Mouse (Mus musculus) neural tube, embryonic 13.5 days (tissue): Measurements from ENCODE around the gene Atp10a. TPM values are rescaled to one million over a fixed set of nuclear protein-coding genes. Genes with fewer than 3 reads are reported as not detected.

Experiments
- ATAC-seq: fragments of 200-750 bp; cut with Nextera tagmentation; 2 replicates; pipeline ENCODE4 v1.8.0; 2017; ENCODE audit warnings: low read depth, mild to moderate bottlenecking, moderate TSS enrichment, moderate library complexity
- H3K27ac ChIP-seq: fragments of 300-500 bp; sonication (generic); replicated peaks from 2 replicates; pipeline ENCODE4 v1.5.1; 2015; ENCODE audit warnings: moderate library complexity, mild to moderate bottlenecking, inconsistent platforms
- H3K27me3 ChIP-seq: fragments of 300-500 bp; sonication (generic); 2 replicates; pipeline ENCODE4 v1.6.1; 2015; ENCODE audit warnings: mild to moderate bottlenecking, inconsistent platforms
- H3K36me3 ChIP-seq: fragments of 300-500 bp; sonication (generic); 2 replicates; pipeline ENCODE4 v1.6.1; 2015; ENCODE audit warnings: mild to moderate bottlenecking, inconsistent platforms
- H3K4me1 ChIP-seq: fragments of 300-500 bp; sonication (generic); replicated peaks from 2 replicates; pipeline ENCODE4 v1.6.1; 2015; ENCODE audit warnings: inconsistent platforms
- H3K4me2 ChIP-seq: fragments of 300-500 bp; sonication (generic); 2 replicates; pipeline ENCODE4 v1.6.1; 2015; ENCODE audit warnings: inconsistent platforms, mild to moderate bottlenecking, moderate library complexity
- H3K4me3 ChIP-seq: fragments of 300-500 bp; sonication (generic); 2 replicates; pipeline ENCODE4 v1.5.1; 2015; ENCODE audit warnings: mild to moderate bottlenecking, inconsistent platforms
- H3K9ac ChIP-seq: fragments of 300-500 bp; sonication (generic); 2 replicates; pipeline ENCODE4 v1.6.1; 2015; ENCODE audit warnings: moderate library complexity, mild to moderate bottlenecking, inconsistent platforms
- H3K9me3 ChIP-seq: fragments of 300-500 bp; sonication (generic); 2 replicates; pipeline ENCODE4 v1.6.1; 2016; ENCODE audit warnings: inconsistent platforms
- WGBS: fragments of 180-500 bp; shearing (Covaris S2); methylation state at CpG from one replicate; pipeline ENCODE4 v1.1.7; 2015; 5-methylcytosine and 5-hydroxymethylcytosine counted together
- polyA plus RNA-seq: library from polyadenylated mRNA; unstranded; fragments of >200 nt; fragmentation: Nextera tagmentation; extraction: Ambion mirVana; gene quantifications from 2 replicates; pipeline ENCODE4 v1.2.1, GENCODE M21; 2015

The Atp10a gene
- polyA plus RNA-seq, 1 experiment from 2014 or later = 0.84 TPM

DNA sequence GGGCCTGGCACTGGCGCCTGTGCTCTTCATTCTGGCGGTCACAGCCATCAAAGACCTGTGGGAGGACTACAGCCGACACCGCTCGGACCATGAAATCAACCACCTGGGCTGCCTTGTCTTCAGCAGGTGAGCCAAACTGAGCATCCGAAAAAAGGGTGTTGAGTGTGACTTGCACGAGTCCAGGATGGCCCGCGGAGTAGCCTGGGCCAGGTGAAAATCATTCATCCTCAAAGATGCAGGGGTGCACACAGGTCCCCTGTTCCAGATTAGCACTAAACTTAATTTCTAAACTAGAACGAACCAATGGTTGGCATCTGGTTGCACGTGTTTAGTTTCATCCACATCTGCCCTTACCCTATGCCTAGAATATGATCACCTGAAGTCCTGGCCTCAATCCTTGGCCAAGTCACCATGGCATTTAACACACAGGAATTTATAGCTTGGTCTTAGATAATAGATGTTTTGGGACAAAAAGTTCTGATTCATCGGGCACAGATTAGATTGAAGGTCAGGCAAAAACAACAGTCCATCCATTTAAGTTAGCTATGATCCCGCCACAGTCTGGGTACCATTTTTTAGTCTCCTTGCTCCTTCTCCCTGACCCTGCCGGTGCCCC is 2.9 kb downstream of the Atp10a start:
- WGBS = 26% methylated on average over 14 of the region's 14 CpGs
- Histone ChIP-seq H3K4me1 (peaks cover 11% of the 10 kb centered on the region), H3K4me2 (peak overlapping the region; percentile 93), H3K27me3 (peaks cover 13% of the 10 kb centered on the region), H3K4me3 (peak overlapping the region; percentile 63), H3K36me3 (no peaks in the 10 kb centered on the region), H3K9me3 (no peaks in the 10 kb centered on the region), H3K27ac (no peak overlapping the region), H3K9ac (peak overlapping the region; percentile 70)
- ATAC-seq = peak; percentile 72; the same call in 1 of the 2 replicates

- Histone ChIP-seq H3K9me3 (no peaks in the 10 kb centered on the region), H3K9ac (no peak overlapping the region), H3K36me3 (no peaks in the 10 kb centered on the region), H3K4me1 (peaks cover 11% of the 10 kb centered on the region), H3K27ac (no peak overlapping the region), H3K4me3 (no peak overlapping the region), H3K27me3 (peaks cover 13% of the 10 kb centered on the region), H3K4me2 (no peak overlapping the region)
- ATAC-seq = no peak
Measured at GRCm38 (mm10) chr7:58660046-58660445, 4.1 kb downstream of the Atp10a start.

GRCm38 (mm10) chr7:58660665-58661064 is 4.7 kb downstream of the Atp10a start:
- Histone ChIP-seq H3K27ac (no peak overlapping the region), H3K36me3 (no peaks in the 10 kb centered on the region), H3K4me2 (no peak overlapping the region), H3K9me3 (no peaks in the 10 kb centered on the region), H3K9ac (no peak overlapping the region), H3K4me1 (peaks cover 11% of the 10 kb centered on the region), H3K27me3 (peaks cover 13% of the 10 kb centered on the region), H3K4me3 (no peak overlapping the region)
- ATAC-seq = no peak
- 93% methylated on average over 5 of the region's 5 CpGs for WGBS

DNA sequence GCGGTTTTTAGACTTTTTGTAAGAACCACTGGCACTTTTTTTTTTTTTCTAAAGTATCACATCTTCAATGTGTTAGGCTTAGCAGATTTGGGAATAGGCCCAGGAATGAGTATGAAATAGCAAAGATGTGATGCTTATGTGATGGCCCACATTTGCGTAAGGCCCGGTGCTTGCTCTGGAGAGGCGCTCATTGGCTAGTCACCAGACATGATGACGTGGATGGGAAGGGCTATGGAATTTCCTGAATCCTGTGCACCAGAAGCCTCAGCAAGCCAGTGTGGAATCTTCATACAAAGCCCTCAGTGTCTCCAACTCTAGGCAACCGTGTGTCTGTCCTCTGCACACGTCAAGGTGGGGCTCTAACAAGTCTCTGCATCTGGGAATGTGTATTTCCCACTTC is 5.1 kb downstream of the Atp10a start:
- Histone ChIP-seq H3K36me3 (no peaks in the 10 kb centered on the region), H3K27ac (no peak overlapping the region), H3K9ac (no peak overlapping the region), H3K4me3 (no peak overlapping the region), H3K9me3 (no peaks in the 10 kb centered on the region), H3K27me3 (peaks cover 13% of the 10 kb centered on the region), H3K4me1 (peaks cover 11% of the 10 kb centered on the region), H3K4me2 (no peak overlapping the region)
- WGBS = 88% methylated on average over 7 of the region's 7 CpGs
- ATAC-seq = no peak

GRCm38 (mm10) chr7:58668617-58669016 is 12.7 kb downstream of the Atp10a start:
- Histone ChIP-seq H3K36me3 (no peaks in the 10 kb centered on the region), H3K4me2 (no peak overlapping the region), H3K4me1 (no peaks in the 10 kb centered on the region), H3K9me3 (no peaks in the 10 kb centered on the region), H3K9ac (no peak overlapping the region), H3K4me3 (no peak overlapping the region), H3K27me3 (no peaks in the 10 kb centered on the region), H3K27ac (no peak overlapping the region)
- ATAC-seq = no peak
- 7% methylated on average over 1 of the region's 1 CpGs for WGBS

DNA sequence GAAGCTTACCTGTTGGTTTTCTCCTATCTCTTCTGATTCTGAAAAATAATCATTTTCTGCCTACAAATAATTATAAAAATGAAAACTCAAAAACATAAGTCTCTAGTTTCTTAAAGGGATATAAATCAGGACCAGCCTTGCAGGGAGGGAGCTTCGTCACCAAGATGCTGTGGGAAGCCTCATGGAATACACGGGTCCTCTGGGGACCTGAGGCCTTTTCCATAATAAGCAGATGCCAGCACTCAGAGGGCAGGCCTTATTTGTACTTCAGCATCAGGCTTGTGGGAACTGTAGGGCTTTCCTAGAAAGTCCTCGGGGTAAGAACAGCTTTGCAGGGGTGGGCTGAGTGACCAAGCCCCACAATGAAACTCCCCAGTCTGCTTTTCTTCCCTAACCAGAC is 20.1 kb downstream of the Atp10a start:
- Histone ChIP-seq H3K4me1 (peaks cover 4% of the 10 kb centered on the region; the same call in 1 of the 2 replicates), H3K4me2 (no peak overlapping the region), H3K9ac (no peak overlapping the region), H3K9me3 (no peaks in the 10 kb centered on the region), H3K4me3 (no peak overlapping the region), H3K27me3 (no peaks in the 10 kb centered on the region), H3K36me3 (no peaks in the 10 kb centered on the region), H3K27ac (no peak overlapping the region)
- WGBS = 49% methylated on average over 3 of the region's 3 CpGs
- ATAC-seq = no peak

DNA sequence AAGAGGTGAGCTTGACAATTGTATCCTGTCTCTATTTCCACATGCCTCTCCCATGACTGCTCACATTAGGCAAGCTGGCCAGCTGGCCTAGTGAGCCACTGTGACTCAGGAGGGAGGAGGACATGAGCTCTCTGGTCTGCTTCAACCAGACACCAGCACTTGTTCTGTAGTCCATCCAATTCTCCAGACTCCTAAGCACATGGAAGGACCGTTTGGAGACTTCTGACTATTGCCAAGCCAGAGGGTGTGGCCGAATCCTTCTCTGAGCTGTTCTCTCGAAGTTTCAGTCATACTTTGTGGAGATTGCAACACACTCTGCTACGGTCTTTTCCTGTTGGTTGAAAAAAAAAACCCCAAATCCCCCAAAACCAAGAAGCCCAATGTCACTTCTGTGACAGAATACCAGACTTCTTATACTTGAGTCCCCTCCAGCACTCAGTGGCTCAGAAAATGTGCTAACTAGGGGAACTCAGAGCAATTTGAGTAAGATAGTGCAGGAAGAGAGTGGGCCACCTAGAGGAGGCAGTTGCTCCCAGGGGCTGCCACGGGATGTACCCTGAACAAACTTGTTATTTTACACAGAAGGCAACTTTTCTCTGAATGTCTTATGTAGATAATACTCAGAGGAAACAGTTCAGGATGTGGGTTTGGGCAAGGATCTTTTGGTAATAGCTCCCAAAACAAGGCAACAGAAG is 21.3 kb downstream of the Atp10a start:
- Histone ChIP-seq H3K4me3 (no peak overlapping the region), H3K9me3 (no peaks in the 10 kb centered on the region), H3K27me3 (no peaks in the 10 kb centered on the region), H3K4me1 (peaks cover 4% of the 10 kb centered on the region; the same call in 1 of the 2 replicates), H3K4me2 (no peak overlapping the region), H3K27ac (no peak overlapping the region), H3K36me3 (no peaks in the 10 kb centered on the region), H3K9ac (no peak overlapping the region)
- ATAC-seq = no peak
- whole genome bisulfite sequencing = 67% methylated on average over 5 of the region's 5 CpGs

GRCm38 (mm10) chr7:58685967-58686366 is 30.0 kb downstream of the Atp10a start:
- H3K4me3 ChIP-seq = no peak overlapping the region
- no peaks in the 10 kb centered on the region for H3K36me3 ChIP-seq
- no peaks in the 10 kb centered on the region for H3K27me3 ChIP-seq
- no peak overlapping the region for H3K27ac ChIP-seq
- no peaks in the 10 kb centered on the region for H3K9me3 ChIP-seq
- no peaks in the 10 kb centered on the region for H3K4me1 ChIP-seq
- H3K4me2 ChIP-seq = no peak overlapping the region
- no peak for ATAC-seq
- no peak overlapping the region for H3K9ac ChIP-seq
- WGBS = 90% methylated on average over 1 of the region's 1 CpGs

DNA sequence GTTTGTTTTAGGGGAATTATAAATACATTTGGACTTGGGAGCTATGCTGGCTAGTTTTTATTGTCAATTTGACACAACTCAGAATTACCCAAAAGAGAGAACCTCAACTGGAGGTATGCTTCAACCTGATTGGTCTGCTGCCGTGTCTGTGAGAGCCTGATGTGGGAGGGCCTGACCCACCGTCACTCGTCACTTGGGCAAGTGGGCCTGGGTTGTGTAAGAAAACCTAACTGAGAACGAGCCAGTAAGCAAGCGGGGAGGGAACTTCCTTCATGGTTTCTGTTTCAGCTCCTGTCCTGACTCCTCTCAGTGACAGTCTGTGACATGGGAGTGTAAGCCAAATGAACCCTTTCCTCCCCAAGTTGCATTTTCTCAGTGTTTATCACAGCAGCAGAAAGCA is 30.6 kb downstream of the Atp10a start:
- ATAC-seq = no peak
- Histone ChIP-seq H3K4me2 (no peak overlapping the region), H3K36me3 (no peaks in the 10 kb centered on the region), H3K4me1 (no peaks in the 10 kb centered on the region), H3K4me3 (no peak overlapping the region), H3K27me3 (no peaks in the 10 kb centered on the region), H3K27ac (no peak overlapping the region), H3K9ac (no peak overlapping the region), H3K9me3 (no peaks in the 10 kb centered on the region)
- WGBS = 82% methylated on average over 5 of the region's 5 CpGs

DNA sequence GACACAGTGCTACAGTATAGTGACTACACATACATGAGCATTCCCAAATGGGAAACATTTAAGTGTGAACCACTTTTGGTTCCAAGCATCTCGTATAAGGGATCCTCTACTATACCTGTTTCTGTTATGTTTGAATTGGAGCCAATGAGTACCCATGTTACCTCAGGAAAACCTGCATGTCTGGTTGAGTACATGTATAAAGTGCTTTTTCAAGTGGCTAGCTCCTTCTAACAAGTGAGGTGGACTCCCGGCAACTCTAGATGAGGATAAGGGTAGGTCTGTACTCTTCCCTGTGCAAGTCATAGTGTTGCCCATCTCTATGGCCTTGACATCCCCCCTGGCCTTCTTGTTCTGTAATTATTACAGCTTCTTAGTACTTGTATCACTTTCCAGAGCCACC is 31.0 kb downstream of the Atp10a start:
- WGBS = 88% methylated on average over 2 of the region's 2 CpGs
- H3K4me2 ChIP-seq = no peak overlapping the region
- no peaks in the 10 kb centered on the region for H3K36me3 ChIP-seq
- H3K4me3 ChIP-seq = no peak overlapping the region
- no peak for ATAC-seq
- no peak overlapping the region for H3K27ac ChIP-seq
- H3K27me3 ChIP-seq = no peaks in the 10 kb centered on the region
- H3K4me1 ChIP-seq = no peaks in the 10 kb centered on the region
- H3K9me3 ChIP-seq = no peaks in the 10 kb centered on the region
- H3K9ac ChIP-seq = no peak overlapping the region

DNA sequence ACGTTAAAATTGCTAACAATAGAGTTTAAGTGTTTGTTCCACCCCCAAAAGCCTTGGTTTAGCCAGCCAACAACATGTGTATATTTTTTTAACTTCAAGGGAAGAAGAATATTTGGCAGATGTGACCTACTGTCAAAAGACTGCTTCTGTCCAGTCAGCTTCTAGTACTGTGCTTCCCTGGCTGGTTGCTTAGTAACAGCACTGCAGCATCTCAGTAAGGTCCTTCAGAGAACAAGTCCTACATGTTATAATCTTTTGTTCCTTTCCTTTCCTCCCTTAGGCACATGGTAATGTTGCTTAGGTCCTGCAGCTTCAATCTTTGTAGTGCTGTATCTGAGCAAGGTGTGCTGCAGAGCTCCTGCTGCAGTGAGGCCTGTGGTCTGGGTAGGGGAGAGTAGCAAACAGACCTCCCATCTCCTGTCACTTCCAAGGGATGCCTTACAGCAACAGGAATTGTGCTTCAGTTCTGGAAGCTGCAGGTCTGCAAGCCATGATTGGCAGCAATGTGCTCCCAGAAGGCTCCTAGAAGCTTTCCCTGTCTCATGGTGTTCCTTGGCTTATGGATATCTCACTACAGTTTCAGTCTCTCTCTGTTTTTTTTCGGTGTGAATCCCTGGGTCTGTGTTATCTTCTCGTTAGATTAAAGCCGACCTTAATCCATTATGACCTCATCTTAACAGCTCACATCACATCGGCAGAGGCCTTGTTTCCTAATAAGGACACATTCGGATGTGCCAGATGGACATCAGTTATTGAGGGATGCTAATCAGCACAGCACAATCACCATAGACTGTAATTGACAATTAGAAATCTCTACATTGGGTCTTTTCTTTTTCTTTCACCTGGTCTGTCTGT is 34.3 kb downstream of the Atp10a start:
- Histone ChIP-seq H3K36me3 (no peaks in the 10 kb centered on the region), H3K4me2 (no peak overlapping the region), H3K4me3 (no peak overlapping the region), H3K9ac (no peak overlapping the region), H3K27me3 (no peaks in the 10 kb centered on the region), H3K4me1 (peaks cover 9% of the 10 kb centered on the region; the same call in 1 of the 2 replicates), H3K9me3 (no peaks in the 10 kb centered on the region), H3K27ac (no peak overlapping the region)
- peak; percentile 50; the same call in 1 of the 2 replicates for ATAC-seq
- WGBS = 71% methylated on average over 6 of the region's 6 CpGs

DNA sequence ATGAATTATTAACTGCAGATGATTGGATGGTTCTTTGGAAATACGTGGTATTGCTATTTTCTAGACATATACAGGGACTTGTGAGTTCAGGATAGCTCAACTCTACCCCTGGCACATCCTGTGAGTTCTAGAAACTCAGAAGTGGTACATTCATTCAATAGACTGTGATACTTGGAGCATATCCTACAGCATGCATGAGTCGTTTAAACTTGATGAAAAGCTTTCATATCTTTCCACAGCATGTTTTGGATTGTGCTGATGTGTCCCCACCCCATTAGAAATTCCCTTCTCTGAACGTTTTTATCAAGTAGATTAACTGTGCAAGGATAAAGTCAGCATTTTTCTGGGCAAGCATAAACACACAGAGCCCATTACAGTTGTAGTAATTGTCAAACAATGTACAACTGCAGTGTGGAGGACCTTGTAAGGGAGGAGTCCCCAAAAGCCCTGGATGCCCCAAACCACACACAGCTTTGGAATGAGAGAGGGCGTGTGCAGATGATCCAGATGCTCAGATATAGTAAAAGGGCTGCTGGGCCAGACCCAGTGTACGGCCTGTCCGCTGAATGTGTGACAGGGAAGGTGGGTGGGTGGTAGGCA is 35.1 kb downstream of the Atp10a start:
- H3K9ac ChIP-seq = no peak overlapping the region
- no peaks in the 10 kb centered on the region for H3K36me3 ChIP-seq
- H3K9me3 ChIP-seq = no peaks in the 10 kb centered on the region
- no peak for ATAC-seq
- WGBS = 87% methylated on average over 6 of the region's 6 CpGs
- peaks cover 9% of the 10 kb centered on the region; the same call in 1 of the 2 replicates for H3K4me1 ChIP-seq
- no peak overlapping the region for H3K4me2 ChIP-seq
- no peak overlapping the region for H3K4me3 ChIP-seq
- no peak overlapping the region for H3K27ac ChIP-seq
- H3K27me3 ChIP-seq = no peaks in the 10 kb centered on the region
